Mouse (Mus musculus) hindbrain, embryonic 14.5 days (tissue): ENCODE results near the gene Myo1b. TPM values are rescaled to one million over a fixed set of nuclear protein-coding genes. Genes with fewer than 3 reads are reported as not detected.

Source experiments
- ATAC-seq: fragments of 200-750 bp; cut with Nextera tagmentation; 2 replicates; pipeline ENCODE4 v1.8.0; 2017; ENCODE audit warnings: moderate number of reproducible peaks, mild to moderate bottlenecking, moderate TSS enrichment, moderate library complexity; ENCODE audit not compliant: low FRiP score
- DNase-seq: peaks from one replicate; pipeline ENCODE4 v3.0.0-alpha.2; 2015; ENCODE audit warnings: low spot score
- H3K27ac ChIP-seq: fragments of 300-500 bp; sonication (generic); 2 replicates; pipeline ENCODE4 v1.5.1; 2014; ENCODE audit warnings: mild to moderate bottlenecking, moderate library complexity
- H3K27me3 ChIP-seq: fragments of 300-500 bp; sonication (generic); 2 replicates; pipeline ENCODE4 v1.6.1; 2014; ENCODE audit warnings: mild to moderate bottlenecking, low read length, mixed read lengths; ENCODE audit not compliant: control insufficient read depth, insufficient read depth
- H3K36me3 ChIP-seq: fragments of 300-500 bp; sonication (generic); replicated peaks from 2 replicates; pipeline ENCODE4 v1.6.1; 2014; ENCODE audit not compliant: control insufficient read depth, insufficient read depth
- H3K4me1 ChIP-seq: fragments of 300-500 bp; sonication (generic); replicated peaks from 2 replicates; pipeline ENCODE4 v1.6.1; 2014; ENCODE audit warnings: antibody characterized with exemption, low read length, mixed read lengths; ENCODE audit not compliant: control insufficient read depth, insufficient read depth
- H3K4me2 ChIP-seq: fragments of 300-500 bp; sonication (generic); replicated peaks from 2 replicates; pipeline ENCODE4 v1.6.1; 2014; ENCODE audit warnings: mild to moderate bottlenecking, moderate library complexity
- H3K4me3 ChIP-seq: fragments of 300-500 bp; sonication (generic); replicated peaks from 2 replicates; pipeline ENCODE4 v1.5.1; 2014; ENCODE audit warnings: mild to moderate bottlenecking, low read length
- H3K9ac ChIP-seq: fragments of 300-500 bp; sonication (generic); 2 replicates; pipeline ENCODE4 v1.6.1; 2014
- H3K9me3 ChIP-seq: fragments of 300-500 bp; sonication (generic); 2 replicates; pipeline ENCODE4 v1.6.1; 2016; ENCODE audit warnings: low read length; ENCODE audit not compliant: control insufficient read depth
- WGBS: fragments of 180-500 bp; shearing (Covaris S2); extraction: QIAGEN DNeasy Blood & Tissue Kit; methylation state at CpG from one replicate; pipeline ENCODE4 v1.1.7; 2014; 5-methylcytosine and 5-hydroxymethylcytosine counted together
- polyA plus RNA-seq: library from polyadenylated mRNA; unstranded; fragments of >200 nt; fragmentation: Nextera tagmentation; extraction: Ambion mirVana; gene quantifications from 2 replicates; pipeline ENCODE4 v1.2.1, GENCODE M21; 2014

Myo1b gene
- polyA plus RNA-seq, 1 experiment from 2014 or later = 81.5 TPM

DNA sequence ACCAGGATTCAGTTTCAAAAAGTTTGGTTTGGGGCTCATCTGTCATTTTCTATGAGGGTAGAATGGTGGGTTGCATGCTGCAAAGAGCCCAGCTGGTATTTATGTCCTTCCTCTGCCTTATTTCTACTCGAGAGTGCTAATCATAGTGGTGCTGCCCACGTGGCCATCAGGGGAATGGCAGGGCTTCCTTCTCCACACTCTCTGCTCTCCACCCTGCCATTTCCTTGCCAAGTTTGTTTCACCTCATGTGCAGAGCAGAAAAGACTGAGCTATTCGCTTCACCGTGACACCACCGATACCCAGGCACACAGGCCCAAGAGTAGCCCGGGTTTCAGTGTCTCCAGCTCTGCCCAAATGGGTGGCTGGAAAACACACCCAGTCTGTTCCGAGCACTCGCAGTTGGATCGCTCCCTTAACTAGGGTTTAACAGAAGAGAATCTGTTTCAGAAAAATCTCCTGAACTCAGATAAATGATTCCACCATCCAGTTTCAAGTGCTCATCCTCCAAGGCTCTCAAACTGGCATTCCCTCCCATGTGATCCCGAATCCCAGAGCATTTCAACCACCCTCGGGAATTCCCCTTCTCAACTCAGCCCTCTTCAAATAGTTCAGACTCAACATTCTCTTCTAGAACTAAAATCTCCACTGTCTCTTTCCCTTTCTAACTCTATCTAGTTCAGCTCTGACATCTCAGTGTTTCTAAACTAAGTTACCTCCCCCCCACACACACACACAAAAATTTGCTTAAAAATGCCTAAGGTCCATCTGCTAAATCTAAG lies 77.8 kb downstream of the Myo1b start:
- Histone ChIP-seq H3K4me3 (no peak overlapping the region), H3K27ac (no peak overlapping the region), H3K27me3 (no peaks in the 10 kb centered on the region), H3K4me2 (no peak overlapping the region), H3K9ac (no peak overlapping the region), H3K9me3 (no peaks in the 10 kb centered on the region), H3K4me1 (no peaks in the 10 kb centered on the region), H3K36me3 (peaks cover 4% of the 10 kb centered on the region; the same call in 1 of the 2 replicates)
- ATAC-seq (0 out of 2 replicates have a peak, but pooled peaks have one; percentile 31), DNase-seq (no peak)
- 80% methylated on average over 11 of the region's 11 CpGs for WGBS

DNA sequence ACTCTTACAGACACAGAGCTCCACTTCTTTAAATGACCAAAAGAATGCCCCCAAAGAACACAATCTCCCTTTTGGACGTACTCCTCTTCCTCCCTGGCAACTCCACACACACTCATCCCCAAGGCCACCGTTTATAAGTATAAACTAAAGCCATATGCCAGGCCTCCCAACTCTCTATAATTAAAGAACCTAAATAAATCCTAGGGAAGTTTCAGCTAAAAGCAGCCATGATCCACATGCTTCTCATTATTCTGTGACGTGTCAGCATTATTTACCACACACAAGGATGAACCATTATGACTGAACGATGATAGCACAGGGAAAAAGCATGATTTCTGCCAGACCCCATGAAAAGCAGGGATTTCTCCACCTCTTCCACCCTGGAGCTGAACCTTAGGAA lies 78.6 kb downstream of the Myo1b start:
- Histone ChIP-seq H3K9me3 (no peaks in the 10 kb centered on the region), H3K9ac (no peak overlapping the region), H3K27ac (no peak overlapping the region), H3K36me3 (peaks cover 6% of the 10 kb centered on the region; the same call in 1 of the 2 replicates), H3K4me3 (no peak overlapping the region), H3K4me1 (no peaks in the 10 kb centered on the region), H3K27me3 (no peaks in the 10 kb centered on the region), H3K4me2 (no peak overlapping the region)
- WGBS = 70% methylated on average over 4 of the region's 4 CpGs
- DNase-seq = no peak
- no peak for ATAC-seq

DNA sequence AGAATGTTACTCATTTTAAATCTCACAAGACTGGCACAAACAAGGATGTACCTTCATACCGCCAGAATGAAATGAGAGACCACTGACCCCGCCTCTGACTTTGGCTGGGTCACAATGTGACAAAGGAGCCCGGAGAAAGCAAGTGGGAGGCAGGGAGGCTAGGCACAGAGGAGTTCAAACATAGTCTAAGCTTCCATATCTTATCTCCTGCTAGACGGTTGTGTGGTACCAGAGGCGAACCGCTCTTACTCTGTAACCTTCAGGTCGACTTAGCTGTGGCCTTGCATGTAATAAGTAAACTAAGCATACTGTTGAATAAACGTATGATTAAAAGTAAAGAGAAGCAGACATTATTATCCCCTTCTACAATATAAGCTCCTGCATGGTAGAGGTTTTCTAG lies 80.1 kb downstream of the Myo1b start:
- no peak for ATAC-seq

DNA sequence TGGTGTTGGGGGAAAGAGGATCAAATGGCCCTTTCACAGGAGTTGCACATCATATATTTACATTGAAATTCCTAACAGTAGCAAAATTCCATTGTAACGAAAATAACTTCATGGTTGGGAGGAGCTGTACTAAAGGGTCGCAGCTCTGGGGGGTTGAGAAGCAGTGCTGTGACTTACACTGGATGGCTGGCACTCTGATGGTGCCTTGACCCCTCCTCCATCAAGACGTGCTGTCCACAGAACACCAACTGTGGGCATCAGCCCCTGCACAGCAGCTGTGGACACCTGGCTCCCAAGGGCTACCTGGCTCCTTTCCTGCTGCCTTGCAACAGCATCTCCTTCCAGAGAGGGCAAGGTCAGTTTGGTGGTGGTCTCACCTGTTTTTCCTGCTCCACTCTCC lies 81.8 kb downstream of the Myo1b start:
- Histone ChIP-seq H3K4me3 (no peak overlapping the region), H3K9ac (no peak overlapping the region), H3K4me2 (no peak overlapping the region), H3K27ac (no peak overlapping the region), H3K27me3 (no peaks in the 10 kb centered on the region), H3K4me1 (no peaks in the 10 kb centered on the region), H3K9me3 (no peaks in the 10 kb centered on the region), H3K36me3 (peaks cover 6% of the 10 kb centered on the region; the same call in 1 of the 2 replicates)
- no peak for ATAC-seq
- DNase-seq = no peak
- WGBS = 86% methylated on average over 3 of the region's 3 CpGs

More for the DNA sequence above, 80.1 kb downstream of the Myo1b start:
- DNase-seq = no peak
- no peak overlapping the region for H3K4me2 ChIP-seq
- no peaks in the 10 kb centered on the region for H3K4me1 ChIP-seq
- no peaks in the 10 kb centered on the region for H3K9me3 ChIP-seq
- H3K9ac ChIP-seq = no peak overlapping the region
- WGBS = 65% methylated on average over 8 of the region's 8 CpGs
- peaks cover 6% of the 10 kb centered on the region; the same call in 1 of the 2 replicates for H3K36me3 ChIP-seq
- no peaks in the 10 kb centered on the region for H3K27me3 ChIP-seq
- H3K4me3 ChIP-seq = no peak overlapping the region
- H3K27ac ChIP-seq = no peak overlapping the region

DNA sequence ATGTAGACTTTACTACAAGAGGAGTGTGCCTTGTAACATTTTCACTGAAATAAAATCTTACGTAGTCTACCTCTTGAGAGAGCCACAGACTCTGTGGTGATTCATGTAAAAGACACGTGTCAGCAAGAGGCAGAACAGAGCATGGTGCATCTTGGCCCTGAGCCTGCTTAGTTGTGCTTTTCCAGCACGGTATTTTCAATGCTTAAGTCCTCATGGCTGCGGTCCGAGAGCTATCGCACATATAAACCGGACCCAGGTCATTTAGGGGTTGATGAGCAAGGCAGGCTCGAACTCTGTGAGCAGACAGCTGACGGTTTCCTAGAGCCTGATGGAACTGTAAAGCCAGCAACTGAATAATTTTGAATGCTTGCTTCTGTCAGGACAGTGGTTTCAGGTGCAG lies 86.5 kb downstream of the Myo1b start:
- H3K36me3 ChIP-seq = peaks cover 6% of the 10 kb centered on the region; the same call in 1 of the 2 replicates
- WGBS = 92% methylated on average over 9 of the region's 9 CpGs
- no peak overlapping the region for H3K9ac ChIP-seq
- H3K4me1 ChIP-seq = no peaks in the 10 kb centered on the region
- H3K27me3 ChIP-seq = no peaks in the 10 kb centered on the region
- H3K9me3 ChIP-seq = no peaks in the 10 kb centered on the region
- no peak overlapping the region for H3K27ac ChIP-seq
- ATAC-seq = no peak
- H3K4me2 ChIP-seq = no peak overlapping the region
- DNase-seq = no peak
- no peak overlapping the region for H3K4me3 ChIP-seq

DNA sequence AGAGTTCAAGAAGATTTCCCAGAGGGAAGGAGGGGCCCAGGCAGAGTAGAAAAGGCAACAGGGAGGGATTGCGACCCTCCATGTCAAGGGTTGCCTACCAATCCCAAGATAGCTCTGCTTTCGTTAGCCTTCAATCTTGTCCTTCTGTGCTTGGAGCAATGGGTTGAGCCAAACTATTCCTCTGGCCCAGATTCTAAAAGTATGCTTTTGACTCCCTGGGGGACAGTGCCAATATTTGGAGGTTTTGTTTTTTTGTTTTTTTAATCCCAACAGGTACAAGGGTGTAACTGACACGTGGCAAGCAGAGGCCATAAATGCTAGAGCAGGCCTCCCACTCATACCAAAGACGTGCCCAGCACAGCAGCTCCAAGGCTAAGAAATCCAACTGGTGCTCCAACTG lies 93.3 kb downstream of the Myo1b start:
- ATAC-seq = no peak
- no peak for DNase-seq
- H3K36me3 ChIP-seq = no peaks in the 10 kb centered on the region; the same call in 1 of the 2 replicates
- no peaks in the 10 kb centered on the region for H3K4me1 ChIP-seq
- H3K9me3 ChIP-seq = no peaks in the 10 kb centered on the region
- WGBS = 90% methylated on average over 4 of the region's 4 CpGs
- H3K4me3 ChIP-seq = no peak overlapping the region
- H3K4me2 ChIP-seq = no peak overlapping the region
- H3K27ac ChIP-seq = no peak overlapping the region
- no peaks in the 10 kb centered on the region for H3K27me3 ChIP-seq
- no peak overlapping the region for H3K9ac ChIP-seq

DNA sequence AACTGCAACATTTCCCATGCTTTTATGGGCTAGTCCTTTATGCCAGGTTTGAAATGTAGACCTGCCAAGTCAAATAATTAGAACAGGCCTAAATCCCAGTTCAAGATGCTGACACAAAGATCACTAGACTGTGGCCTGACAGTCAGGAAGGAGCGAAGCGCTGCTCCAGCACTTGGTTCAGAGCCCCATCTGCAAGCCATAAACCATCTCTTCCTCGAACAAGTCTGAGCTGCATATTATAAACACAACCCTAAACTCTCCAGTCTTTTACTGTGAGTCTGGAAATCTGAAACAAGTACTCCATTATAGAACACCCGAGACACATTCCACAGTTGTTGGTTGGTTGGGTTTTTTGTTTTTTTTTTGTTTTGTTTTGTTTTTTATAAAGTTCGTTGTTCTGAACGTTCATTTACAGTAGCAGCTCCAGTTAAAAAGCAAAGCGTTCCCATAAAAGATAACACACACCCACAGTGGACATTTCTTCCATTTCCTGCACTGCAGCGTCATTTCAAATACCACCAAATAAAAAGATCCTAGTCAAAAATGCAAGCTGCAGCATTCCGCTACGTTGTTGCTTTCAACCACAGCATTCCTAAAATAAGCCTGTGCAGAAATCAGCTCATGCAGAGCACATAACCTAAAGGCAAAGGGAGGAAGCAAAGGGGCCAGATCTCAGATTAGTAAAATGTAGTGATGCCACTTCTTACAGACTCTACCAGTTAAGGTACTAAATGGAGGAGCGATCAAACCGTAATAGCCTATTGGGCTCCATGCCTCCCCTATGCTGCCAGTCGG lies 94.0 kb downstream of the Myo1b start:
- H3K4me3 ChIP-seq = no peak overlapping the region
- DNase-seq (no peak), ATAC-seq (no peak)
- 87% methylated on average over 13 of the region's 13 CpGs for WGBS
- H3K4me1 ChIP-seq = no peaks in the 10 kb centered on the region
- no peaks in the 10 kb centered on the region for H3K27me3 ChIP-seq
- no peak overlapping the region for H3K27ac ChIP-seq
- H3K9me3 ChIP-seq = no peaks in the 10 kb centered on the region
- no peak overlapping the region for H3K9ac ChIP-seq
- H3K36me3 ChIP-seq = no peaks in the 10 kb centered on the region; the same call in 1 of the 2 replicates
- no peak overlapping the region for H3K4me2 ChIP-seq

DNA sequence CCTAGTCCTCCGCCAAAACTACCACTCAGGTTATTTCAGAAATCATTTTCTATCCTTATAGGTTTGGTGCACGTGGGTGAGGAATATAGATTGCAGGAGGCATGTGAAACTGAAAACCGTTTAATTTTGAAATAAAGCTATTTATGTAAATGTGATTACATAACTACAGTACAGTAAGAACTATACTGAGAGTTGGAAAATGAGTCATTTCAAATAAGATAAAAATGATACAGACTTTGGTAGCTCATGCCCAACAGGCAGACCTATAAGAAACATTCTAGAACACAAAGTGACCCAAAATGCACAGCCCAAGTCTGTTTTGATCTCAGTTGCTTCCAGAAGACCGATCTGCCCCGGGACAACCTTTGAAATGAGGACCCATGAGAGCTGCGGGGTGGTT lies 95.4 kb downstream of the Myo1b start:
- Histone ChIP-seq H3K9me3 (no peaks in the 10 kb centered on the region), H3K27ac (no peak overlapping the region), H3K36me3 (no peaks in the 10 kb centered on the region; the same call in 1 of the 2 replicates), H3K27me3 (no peaks in the 10 kb centered on the region), H3K4me1 (no peaks in the 10 kb centered on the region), H3K9ac (no peak overlapping the region), H3K4me3 (no peak overlapping the region), H3K4me2 (no peak overlapping the region)
- ATAC-seq (no peak), DNase-seq (no peak)
- 94% methylated on average over 6 of the region's 6 CpGs for WGBS

DNA sequence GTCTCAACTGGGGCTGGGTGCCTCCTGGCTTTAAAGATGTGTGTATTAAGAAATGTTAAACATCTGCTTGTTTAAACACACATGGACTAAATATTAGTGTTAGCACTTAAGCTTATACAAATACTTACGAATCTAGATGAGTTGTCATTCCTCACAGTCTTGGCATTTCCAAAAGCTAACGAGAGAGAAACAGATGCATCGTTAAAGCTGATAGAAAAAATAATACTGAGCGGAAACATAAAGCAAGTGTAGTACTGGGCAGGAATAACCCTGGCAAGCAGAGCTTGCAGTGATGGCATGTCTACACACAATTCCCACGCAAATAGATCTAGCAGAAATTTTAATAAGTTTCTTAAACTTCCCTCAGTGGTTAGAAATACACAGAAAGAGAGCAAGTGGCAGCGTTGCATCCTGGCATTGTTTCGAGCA lies 95.8 kb downstream of the Myo1b start:
- WGBS = 85% methylated on average over 7 of the region's 7 CpGs
- H3K27me3 ChIP-seq = no peaks in the 10 kb centered on the region
- ATAC-seq = no peak

More for the DNA sequence above, 95.8 kb downstream of the Myo1b start:
- no peak overlapping the region for H3K9ac ChIP-seq
- H3K4me1 ChIP-seq = no peaks in the 10 kb centered on the region
- H3K4me2 ChIP-seq = no peak overlapping the region
- no peak overlapping the region for H3K27ac ChIP-seq
- H3K36me3 ChIP-seq = no peaks in the 10 kb centered on the region; the same call in 1 of the 2 replicates
- no peaks in the 10 kb centered on the region for H3K9me3 ChIP-seq
- H3K4me3 ChIP-seq = no peak overlapping the region
- no peak for DNase-seq
